Mouse (Mus musculus): ENCODE measurements at regions not wholly inside any gene's neighbourhood (a gene's known extent, or its start where the extent isn't known, plus 50 kb on each side); places are given as distances from the start of the nearest gene placed in this dataset.

- intact Hi-C loops (cut with DNase I) = loop anchor here (5.0 kb wide), 2 partner anchors 166 to 731 kb away; no protein-coding TSS in a partner anchor
- no peak overlapping the region for H3K27ac ChIP-seq
- no peak overlapping the region for H3K4me3 ChIP-seq
- no peak for DNase-seq (ENCODE audit: extremely low spot score in 1 of 2, low spot score in 2 of 2)
- TF ChIP-seq CTCF (IDR thresholded peaks at IDR 0.05) = peak; percentile 69
These were observed 68.2 kb upstream of the Gls start for GRCm38 (mm10) chr1:52301266-52301665.

- DNase-seq (ENCODE audit: extremely low spot score in 1 of 2, low spot score in 2 of 2) = no peak
- Histone ChIP-seq H3K27ac (no peak overlapping the region), H3K4me3 (no peak overlapping the region)
- intact Hi-C loops (cut with DNase I) = loop anchor here (2.0 to 5.0 kb wide), 3 partner anchors 153 to 553 kb away; partner anchors contain the start of gene Nemp2
- TF ChIP-seq CTCF (IDR thresholded peaks at IDR 0.05) = peak; percentile 71
These were observed 66.5 kb upstream of the Gls start for GRCm38 (mm10) chr1:52299559-52299958.

- DNase-seq (ENCODE audit: extremely low spot score in 1 of 2, low spot score in 2 of 2) = no peak
- TF ChIP-seq CTCF (IDR thresholded peaks at IDR 0.05) = no peak
- Histone ChIP-seq H3K4me3 (no peak overlapping the region), H3K27ac (no peak overlapping the region)
- intact Hi-C loops (cut with DNase I) = loop anchor here (2.0 to 5.0 kb wide), 3 partner anchors 152 to 554 kb away; partner anchors contain the start of gene Nemp2
These were observed 65.3 kb upstream of the Gls start for GRCm38 (mm10) chr1:52298336-52298735.

- no peak for DNase-seq (ENCODE audit: extremely low spot score in 1 of 2, low spot score in 2 of 2)
- no peak for TF ChIP-seq CTCF (IDR thresholded peaks at IDR 0.05)
- intact Hi-C loops (cut with DNase I) = loop anchor here (5.0 kb wide), 1 partner anchor 556 kb away; no protein-coding TSS in a partner anchor
- H3K4me3 ChIP-seq = no peak overlapping the region
- peak overlapping the region; percentile 32; the same call in 1 of the 2 replicates for H3K27ac ChIP-seq
These were observed 63.1 kb upstream of the Gls start for GRCm38 (mm10) chr1:52296178-52296577.

- Histone ChIP-seq H3K27ac (peak overlapping the region; percentile 78), H3K4me3 (no peak overlapping the region)
- TF ChIP-seq CTCF (IDR thresholded peaks at IDR 0.05) = no peak
- intact Hi-C loops (cut with DNase I) = loop anchor here (1.0 kb wide), 1 partner anchor 14 kb away; no protein-coding TSS in a partner anchor
- no peak for DNase-seq (ENCODE audit: extremely low spot score in 1 of 2, low spot score in 2 of 2)
These were observed 61.5 kb upstream of the Gls start for GRCm38 (mm10) chr1:52294521-52294920.

GRCm38 (mm10) chr1:52293393-52294099 lies 60.5 kb upstream of the Gls start:
- TF ChIP-seq CTCF (IDR thresholded peaks at IDR 0.05) = no peak
- H3K27ac ChIP-seq = peak overlapping the region; percentile 78
- intact Hi-C loops (cut with DNase I) = loop anchor here (1.0 kb wide), 1 partner anchor 13 kb away; no protein-coding TSS in a partner anchor
- DNase-seq (ENCODE audit: extremely low spot score in 1 of 2, low spot score in 2 of 2) = peak in 1 of 2 experiments; percentile 5
- no peak overlapping the region for H3K4me3 ChIP-seq

Data from left cerebral cortex, adult 2 months (tissue).